Mouse (Mus musculus) spleen, adult 18-20 months (tissue): ENCODE data around the gene Elmo1.
A peak's percentile ranks its signal among the peaks of the same experiment; 100 is the strongest.

Experiments used
- DNase-seq, 2 experiments: peaks; one replicate each; pipeline ENCODE4 v3.0.0; 2022; ENCODE audit warnings: mixed read lengths in 2 of 2

The Elmo1 gene

DNA sequence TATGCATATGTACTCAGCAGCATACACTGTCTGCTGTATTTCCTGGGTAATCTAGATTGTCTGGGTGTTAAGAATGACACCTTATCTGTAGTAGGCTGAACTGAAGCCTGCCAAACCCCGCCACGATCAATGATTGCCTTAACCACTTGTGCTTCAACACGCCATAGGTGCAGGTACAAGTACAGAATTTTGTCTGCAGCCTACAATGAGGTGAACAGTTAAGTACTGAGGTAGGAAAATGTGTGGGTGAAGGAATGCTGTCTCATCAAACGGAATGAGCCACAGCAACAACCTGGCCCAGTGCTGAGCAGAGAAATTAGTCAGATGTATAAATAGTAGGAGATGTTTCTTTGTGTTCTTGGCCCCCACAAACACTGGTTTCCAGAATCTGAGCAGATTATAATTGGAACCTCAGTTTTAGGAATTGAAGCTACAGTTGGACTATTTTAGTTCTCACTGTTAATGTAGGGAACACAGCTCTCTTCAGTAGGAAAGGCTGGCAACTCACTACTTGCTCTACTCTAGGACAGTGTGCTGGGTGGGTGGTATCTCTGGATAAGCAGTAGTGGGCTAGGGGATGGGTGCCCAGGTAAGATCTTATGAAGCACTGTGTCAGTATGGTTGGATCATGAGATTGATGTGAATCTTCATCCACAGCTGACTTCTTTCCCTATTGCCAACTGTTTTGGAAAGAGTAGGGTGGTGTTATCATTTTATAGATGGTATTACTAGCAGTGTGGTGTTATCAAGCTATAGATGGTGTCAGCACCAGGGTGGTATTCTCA lies 4.7 kb downstream of the Elmo1 start:
- no peak for DNase-seq

DNA sequence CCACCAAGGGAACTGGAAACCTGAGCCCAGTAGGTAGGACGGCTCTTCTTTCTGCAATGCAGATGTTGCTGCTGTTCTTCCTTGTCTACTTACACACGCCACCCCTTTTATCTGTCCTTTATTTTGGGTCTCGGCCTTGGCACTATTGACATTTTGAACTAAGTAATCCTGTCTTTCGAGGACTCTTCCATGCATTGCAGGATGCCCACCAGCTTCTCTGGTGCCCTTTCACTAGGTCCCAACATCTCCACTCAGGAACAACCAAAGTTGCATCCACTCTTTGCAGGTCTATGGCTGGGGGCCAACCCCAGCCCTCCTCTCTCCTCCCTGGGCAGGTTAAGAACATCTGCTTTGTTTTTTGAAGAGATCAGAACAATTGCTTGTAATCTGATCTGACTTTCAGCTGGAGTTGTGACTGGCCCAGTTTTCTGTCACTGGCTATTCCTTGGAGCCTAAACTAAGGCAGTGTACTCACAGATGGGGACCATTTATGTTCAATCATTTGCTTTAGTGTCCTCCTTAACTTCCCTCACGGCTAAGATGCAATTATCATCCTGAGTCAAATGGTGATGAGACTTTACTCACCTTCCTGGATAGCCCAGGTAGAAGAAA lies 6.7 kb downstream of the Elmo1 start:
- no peak for DNase-seq

DNA sequence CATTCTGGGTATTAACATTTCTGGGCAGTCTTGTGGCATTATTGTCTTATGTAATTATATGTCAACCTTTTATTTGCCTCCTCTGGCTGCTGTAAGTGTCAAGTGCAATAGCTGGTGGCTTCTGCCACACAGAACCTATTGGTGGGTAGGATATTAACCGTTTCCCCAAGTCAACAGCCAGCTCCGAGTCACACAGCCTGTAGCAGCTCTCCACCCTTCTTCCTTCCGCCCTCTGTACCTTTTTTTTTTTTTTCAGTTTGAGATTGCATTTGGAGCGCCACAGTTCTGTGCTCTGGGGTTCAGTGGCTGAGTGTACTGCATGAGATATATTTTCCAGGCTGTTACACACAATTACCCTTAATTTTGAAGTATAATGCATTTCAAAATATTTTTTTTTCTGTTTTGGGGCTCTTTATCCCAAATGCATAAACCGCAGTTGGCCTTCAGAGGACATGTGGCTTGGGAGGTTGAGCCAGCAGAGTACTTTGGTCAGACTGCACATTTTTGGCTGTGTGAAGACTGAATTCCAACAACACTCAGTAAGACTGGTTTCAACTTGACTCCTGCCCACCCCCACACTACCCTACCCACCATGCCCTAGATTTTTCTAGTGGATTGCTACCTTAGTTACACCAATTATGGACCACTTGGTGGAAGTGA lies 7.7 kb downstream of the Elmo1 start:
- DNase-seq = no peak

DNA sequence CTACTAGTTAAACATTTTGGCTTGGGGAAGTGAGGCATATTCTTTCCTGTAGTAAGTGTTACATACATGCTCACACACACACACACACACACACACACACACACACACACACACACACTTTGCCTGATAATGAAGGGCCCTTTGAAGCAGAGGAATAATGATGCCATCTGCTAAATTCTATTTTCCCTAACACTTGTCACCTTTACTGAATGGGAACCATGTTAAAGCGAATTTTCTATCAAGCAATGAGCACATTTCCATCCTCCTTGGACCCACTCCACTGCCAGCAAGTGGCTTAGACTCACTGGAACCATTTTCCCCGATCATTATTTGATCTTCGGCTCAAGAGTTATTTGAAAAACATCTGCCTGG lies 8.2 kb downstream of the Elmo1 start:
- no peak for DNase-seq

DNA sequence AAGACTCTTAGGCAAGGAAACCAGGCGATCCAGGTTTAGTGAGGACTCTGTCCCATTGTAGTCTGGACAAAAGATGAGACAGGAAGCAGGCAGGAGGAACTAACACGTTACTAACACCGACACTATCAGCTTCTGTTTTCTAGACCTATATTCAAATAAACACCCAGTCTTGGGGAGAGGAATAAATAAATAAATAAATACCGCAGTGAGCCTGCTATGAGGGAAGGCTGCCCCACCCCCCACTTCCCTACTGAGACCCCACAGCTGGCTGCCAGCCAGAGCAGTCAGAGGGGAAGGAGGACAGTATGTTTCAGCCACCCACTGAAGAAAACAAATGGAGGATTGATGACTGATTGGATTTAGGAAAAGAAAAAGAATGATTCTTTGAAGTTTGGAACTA lies 9.2 kb downstream of the Elmo1 start:
- DNase-seq = no peak

DNA sequence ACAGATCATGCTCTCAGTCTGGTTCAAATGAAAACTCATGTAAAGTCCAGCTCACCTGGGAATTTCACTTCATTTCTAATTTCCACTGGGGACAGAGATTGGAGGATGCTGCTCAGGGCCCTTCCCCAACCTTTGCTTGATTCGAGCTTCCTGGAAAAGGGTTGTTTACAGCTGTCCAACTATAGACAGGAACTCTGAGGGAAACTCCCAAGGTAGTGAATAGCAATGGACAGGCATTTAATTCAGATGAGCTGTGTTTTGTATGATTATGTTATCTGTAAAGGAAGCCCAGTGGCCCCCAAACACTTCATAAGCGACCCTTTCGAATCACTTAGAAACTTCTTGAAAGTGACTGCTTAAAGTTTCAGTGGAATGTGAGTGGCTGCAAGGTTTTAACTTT lies 10.0 kb downstream of the Elmo1 start:
- no peak for DNase-seq

DNA sequence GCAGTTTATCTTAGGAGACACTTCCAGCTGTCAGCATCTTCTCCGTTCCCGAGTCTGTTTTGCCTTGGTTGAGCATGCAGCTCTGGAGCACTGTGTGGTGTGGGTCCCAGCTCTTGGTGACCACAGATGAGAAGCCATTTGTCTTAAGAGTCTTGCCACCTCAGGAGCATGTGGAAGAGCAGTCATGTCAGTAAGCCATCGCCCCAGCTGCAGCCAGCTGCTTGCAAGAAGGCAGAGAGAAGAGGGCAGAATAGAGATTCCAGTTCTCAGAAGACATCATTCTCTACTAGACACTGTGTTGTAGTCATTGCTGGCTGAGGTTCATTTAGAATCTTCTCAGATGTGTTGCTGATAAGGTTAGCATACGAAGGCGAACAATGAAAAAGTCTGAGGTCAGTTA lies 11.3 kb downstream of the Elmo1 start:
- no peak for DNase-seq

DNA sequence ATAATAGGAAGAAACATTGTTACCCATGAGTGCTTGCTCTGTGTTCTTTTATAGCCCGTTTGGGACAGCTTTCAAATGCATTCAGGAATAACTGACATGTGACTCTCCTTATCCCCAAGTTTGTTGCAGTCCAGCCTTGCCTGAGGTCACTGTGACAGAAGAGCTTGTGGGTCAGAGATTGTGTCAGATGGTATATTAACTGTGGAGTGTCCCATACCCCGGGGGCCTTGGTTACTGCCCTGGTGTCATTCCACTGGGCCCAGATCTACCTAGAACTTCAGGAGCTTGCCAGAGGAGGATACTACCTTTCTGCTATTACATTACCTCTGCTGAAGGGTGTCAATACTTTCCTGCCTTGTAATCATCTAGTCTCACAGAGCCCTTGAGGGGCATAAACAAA lies 14.4 kb downstream of the Elmo1 start:
- no peak for DNase-seq

DNA sequence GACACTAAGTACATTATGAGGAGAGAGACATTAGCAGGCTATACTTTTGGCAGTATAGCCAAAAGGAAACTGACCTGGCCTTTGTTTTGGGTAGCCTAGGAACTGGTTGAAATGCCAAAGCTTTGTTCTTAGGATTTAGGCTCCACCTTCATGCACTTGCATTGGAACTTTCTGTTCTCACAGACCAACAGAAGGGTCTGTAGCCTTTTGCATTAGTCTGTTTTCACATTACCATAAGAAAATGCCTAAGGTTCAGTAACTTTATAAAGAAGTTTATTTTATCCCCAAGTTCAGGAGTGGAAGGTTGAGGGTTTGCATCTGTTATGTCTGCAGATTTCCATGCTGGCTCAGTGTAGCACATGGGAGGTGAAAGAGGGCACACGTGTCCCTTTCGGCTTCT lies 15.6 kb downstream of the Elmo1 start:
- no peak for DNase-seq

DNA sequence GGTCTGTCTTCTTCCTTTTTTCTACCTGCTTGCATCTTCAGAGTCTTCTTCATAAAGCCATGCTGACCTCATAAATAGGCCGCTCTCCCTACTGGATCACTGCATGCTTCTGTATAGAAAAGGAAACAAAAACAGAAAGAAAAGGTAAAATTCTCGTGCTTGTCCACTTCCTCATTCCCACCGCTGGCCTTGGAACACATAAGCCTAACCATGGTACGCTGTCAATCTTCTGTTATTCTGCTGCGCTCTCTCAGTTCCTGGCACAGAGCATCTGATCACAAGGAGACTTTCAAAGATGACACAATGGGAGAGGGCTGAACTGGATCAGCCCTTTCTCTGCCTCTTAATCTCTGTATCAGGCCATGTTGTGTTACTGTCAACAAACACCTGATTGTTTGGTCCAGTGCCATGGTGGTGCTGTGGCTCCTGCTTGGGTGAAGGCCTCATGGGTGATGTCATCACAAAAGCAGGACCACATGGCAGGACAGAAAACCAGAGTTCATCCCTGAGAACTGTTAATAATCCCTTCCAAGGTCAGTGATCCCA lies 17.6 kb downstream of the Elmo1 start:
- no peak for DNase-seq

DNA sequence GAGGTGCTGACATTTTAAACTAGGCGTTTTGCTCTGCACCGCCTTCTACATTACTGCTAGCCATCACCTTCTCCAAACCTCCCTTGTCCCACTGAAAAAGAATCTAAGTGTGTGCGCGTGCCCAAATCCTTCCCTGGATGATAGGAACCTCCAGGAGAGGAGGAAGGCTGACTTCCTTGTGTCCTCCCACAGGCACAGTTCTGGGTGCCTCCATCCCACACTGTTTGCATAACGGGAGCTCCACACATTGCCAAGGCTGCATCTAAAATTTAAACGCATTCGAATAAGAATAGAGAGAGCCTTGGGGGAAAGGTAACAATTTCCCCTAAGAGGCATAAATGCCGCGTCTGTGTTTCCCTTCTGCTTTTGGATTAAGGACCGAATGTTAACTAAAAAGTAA lies 18.6 kb downstream of the Elmo1 start:
- no peak for DNase-seq

DNA sequence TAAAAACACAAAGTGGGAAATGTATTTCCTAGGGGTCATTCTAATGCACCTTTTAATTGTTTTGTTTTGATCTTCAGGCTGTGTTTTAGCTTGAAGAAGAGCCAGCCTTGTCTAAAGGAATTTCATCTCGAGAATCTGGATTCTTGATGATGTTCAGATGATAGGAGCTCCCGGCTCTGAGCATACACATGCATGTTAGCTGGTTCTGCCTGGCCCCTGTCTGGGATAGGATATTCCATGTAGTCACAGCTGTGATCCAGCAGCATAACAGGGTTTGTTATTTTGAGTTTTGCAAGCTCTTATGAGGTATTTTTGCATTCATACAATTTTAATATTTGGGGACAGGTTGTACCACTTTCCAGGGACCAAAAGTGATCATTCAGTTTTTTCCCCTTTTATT lies 19.1 kb downstream of the Elmo1 start:
- no peak for DNase-seq

DNA sequence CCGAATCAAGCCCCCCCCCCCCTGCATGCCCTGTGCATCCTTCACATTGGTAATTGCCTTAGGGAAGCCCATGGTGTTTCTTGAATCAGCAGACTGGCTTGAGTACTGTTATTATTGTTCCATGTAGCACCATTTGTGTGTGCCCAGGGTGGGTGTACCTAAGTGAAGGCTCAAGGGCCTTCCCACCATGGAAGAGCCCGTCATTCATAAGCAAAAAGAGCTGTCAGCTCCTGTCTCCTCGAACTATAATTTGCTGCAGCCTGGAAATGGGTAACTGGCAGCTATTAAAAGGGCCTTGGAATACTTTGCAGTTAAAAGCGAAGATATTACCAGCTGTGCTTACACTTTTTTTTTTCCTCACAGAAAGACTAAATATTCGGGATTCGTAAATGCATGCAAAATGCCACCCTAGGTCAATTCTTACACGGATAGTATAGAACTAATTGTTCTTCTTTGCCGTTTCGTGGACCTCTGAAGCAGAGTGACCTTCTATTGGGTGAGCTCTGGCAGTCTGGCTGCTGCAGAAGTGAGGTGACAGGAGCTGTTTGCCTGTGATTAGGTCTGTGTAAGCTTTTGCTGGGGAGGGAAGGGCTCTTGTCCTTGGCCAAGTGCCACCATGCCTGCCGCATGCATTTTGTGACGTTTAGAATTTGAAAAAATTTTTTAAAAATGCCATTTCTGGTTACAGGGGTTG lies 19.7 kb downstream of the Elmo1 start:
- DNase-seq = no peak

DNA sequence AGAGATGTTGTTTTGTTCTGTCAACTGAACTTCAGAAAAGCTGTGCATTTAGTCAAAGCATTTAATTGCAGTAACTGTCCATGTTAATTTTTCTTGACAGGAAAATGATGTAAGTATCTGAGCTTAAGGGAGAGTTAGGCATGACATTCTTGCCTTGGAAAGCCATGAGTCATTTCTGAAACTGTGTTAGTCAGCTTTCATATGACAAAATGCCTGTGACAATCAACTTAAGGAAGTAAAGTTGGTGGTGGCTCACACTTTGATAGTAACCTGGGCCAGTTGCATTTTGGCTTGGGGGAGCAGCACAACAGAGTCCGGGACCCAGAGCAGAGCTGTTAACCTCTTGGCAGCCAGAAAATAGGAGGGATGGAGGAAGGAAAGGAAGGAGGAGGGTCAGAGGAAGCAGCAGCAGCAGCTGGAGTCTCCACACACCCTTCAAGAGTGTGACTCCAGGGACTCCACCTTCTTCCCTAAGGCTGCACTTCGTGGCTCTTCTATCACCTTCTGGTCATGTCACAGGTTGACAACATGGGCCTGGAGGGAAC lies 20.9 kb downstream of the Elmo1 start:
- DNase-seq = no peak

DNA sequence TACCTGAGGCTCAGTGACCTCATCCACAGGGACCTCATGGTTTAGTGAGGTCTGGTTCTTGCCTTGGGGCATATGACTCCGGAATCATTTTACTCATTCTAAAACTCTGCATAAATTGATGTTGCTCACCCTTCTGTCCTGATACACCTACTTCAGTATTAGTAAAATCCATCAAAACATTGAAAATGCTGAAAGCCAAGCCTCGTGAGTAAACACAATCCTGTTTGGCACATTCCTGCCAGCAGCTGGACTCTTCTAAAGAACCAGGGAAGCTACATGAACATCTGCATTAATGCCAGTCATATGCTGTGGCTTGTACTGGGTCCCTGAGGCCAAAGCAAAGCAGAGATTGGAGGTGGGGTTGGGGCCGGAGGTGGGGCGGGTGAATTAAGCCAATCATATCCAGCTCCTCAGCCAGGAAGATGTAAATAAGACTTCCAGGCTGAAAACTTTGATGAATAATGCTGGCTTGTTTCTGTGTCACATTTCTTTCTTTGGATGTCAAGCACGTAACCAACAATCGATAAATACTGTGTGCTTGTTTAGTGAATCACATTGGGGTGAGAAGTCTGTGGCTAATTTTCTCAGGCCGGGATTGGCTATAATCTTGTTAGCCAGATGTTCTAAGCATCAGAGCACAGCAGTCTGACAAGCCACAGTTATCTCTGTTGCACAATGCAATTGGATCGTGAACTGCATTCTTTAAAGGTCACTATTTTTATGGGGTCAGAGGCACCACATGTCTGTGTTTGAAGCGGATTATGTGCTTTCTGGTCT lies 24.9 kb downstream of the Elmo1 start:
- no peak for DNase-seq

DNA sequence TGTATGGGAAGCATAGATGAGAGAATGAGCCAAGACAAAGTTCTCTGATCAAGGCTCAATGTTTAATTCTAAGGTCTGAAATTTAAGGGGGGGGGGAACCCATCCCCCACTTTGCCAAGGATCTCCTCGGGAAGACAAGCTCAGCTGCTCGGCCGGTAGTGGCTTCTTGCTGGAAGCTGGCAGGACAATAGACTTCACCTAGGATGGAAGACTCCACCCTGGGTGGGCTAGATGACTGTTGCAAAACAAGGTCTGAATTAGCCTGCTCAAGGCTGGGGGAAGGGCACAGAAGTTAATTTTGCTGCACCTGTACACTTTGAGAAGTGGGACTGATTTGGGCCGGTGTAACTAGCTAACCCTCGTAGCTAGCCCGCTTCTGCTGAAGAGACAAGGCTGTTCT lies 25.6 kb downstream of the Elmo1 start:
- no peak for DNase-seq

DNA sequence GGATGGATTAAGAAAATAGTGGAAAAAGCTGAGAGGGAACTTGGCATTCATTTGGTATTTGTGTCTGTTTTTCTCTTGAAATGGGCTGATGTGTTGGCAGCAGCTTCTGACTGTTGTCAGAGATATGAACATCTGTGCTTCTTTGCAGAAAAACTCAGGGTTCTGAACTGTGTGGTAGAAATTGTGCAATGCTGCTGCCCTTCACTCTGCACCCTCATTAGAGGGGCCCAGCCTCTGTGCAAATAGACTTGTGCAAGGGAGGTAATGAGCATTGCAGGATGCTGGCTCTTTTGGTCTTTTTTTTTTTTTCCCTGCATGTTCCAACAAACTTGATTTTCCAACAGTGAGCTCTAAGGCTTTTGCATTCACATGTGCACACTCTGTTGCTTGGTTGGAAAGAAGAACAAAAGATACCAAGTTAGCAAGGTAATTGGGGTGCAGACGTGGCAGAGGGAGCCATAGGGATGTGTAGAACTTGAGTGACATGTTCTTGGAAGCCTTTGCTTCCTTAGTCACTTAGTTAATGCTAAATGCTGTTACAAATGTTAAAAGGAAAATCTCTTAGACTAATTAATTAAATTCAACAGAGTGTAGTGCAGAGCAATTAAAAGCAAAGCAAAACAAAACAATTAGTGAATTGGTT lies 26.6 kb downstream of the Elmo1 start:
- no peak for DNase-seq

DNA sequence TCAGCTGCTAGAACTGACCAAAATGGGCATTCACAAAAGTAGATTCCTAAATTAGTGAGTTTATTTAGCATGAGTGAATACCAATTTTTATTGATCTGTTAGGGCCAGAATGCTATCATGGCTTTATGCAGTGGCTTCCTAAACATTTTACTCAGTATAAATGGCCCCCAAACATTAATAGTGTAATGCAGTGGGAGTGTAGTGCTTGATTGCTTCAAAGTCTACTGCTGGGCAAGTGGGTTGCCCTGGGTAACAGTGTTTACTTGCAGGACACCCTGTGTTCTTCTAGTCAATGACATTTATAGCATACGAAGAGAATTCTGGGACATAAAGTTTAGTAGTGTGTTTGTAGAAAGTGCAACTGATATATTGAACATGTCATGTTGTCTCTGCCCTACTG lies 27.3 kb downstream of the Elmo1 start:
- DNase-seq = no peak

DNA sequence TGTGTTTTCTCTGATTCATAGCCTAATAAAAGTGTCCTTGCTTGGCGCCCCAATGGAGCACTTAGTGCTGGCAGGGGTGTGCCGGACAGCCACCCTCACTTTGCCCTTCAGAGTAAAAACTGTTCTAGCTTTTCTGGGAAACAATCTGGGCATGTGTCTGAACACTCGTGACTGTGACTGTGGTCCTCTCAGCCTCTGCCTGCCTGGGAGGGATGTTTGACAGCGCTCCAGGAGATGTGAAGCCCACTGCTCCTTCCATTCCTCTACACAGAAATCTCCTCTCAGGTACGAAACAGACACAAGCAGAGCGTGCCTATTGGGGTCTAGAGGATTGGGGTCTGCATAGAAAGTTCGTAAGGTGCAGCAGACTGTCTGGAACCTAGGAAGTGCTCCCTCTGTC lies 28.5 kb downstream of the Elmo1 start:
- DNase-seq = no peak

DNA sequence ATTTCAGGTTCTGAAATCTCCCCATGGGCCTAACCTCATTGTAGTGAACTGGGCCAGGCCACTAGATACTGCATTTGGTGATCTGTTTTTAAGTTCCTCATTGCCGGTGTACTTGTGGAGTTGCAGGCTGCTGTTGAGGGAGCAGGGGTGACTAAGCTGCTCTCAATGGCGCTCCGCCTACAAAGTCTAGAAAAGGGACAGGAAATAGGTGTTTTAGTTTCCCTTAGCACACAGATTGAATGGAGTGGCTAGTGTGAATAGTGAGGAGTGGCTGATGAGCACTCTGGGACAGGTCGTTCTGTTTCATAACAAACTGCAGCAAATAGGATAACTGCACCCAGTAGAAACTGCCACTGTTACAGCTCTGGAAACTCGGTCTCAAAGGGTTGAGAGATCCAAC lies 30.3 kb downstream of the Elmo1 start:
- peak; percentile 22 to 31 for DNase-seq

DNA sequence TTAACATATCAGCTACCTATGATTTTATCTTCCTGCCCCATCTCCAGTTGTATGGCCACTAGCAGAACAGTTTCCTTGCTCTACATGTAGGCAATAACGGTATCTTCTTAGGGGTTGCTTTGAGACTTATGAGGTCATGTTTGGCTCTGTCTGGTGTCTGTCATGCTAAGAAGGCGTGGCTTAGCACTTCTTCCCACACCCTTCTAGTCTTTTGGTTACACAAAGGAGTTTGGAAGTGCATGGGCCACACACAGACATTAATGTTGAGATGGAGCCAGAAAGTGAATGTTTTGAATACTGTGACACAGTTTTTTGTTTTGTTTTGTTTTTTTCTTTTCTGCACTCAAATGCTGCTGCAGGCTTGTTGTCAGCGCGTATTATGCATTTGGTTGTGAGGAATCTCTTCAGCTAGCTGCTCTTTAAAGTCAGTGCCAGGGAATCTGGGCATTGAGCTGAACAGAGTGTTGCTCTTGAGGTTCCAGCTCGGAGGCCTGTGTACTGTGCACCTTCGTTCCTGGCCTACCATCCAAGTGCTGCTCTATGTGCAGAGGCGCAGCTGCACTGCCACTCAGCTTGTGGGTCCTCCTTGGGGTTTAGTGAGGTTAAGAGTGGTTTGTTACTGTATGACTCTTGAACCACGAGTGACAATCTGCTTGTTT lies 31.1 kb downstream of the Elmo1 start:
- no peak for DNase-seq
